11 mouse cellular contexts compared by ENCODE assay signal in genomic region chr4:120372838-120373237, GRCm38 (mm10).
"Had no signal": no experiment of that assay in that cellular context is flagged by ENCODE, and none has a peak within 500 bp of the region (broad histone marks: within the 10 kb centered on the region; RNA-seq: fewer than 3 reads in every experiment).

No protein-coding gene starts in this region.

- H3K27ac ChIP-seq: intestine, embryonic 15.5 days; limb, embryonic 13.5 days; liver, embryonic 14.5 days had no signal

- H3K9ac ChIP-seq: intestine, embryonic 15.5 days; limb, embryonic 13.5 days; liver, embryonic 14.5 days had no signal

- H3K4me2 ChIP-seq: intestine, embryonic 15.5 days; limb, embryonic 13.5 days had no signal

- H3K4me3 ChIP-seq: intestine, embryonic 15.5 days; limb, embryonic 13.5 days had no signal

- H3K9me3 ChIP-seq: intestine, embryonic 15.5 days; limb, embryonic 13.5 days had no signal

- H3K27me3 ChIP-seq: intestine, embryonic 15.5 days had no signal

- DNase-seq: kidney, adult 8-10 months; kidney, postnatal 10 days; left cerebral cortex, postnatal 4 days; lung, adult 18-20 months; right cerebral cortex, adult 18-20 months; right cerebral cortex, postnatal 25 days; thymus, postnatal 36 days had no signal

- H3K36me3 ChIP-seq: intestine, embryonic 15.5 days; limb, embryonic 13.5 days had no signal

- ATAC-seq: intestine, embryonic 15.5 days; midbrain, embryonic 16.5 days had no signal
